Mouse (Mus musculus) lung, postnatal 0 days (tissue): ENCODE results near the gene Sbno1.

Experiments used
- CTCF ChIP-seq: IDR thresholded peaks from 2 replicates; pipeline ENCODE4 v1.5.1; 2016; ENCODE audit warnings: antibody characterized with exemption, mild to moderate bottlenecking
- EP300 ChIP-seq: IDR thresholded peaks from 2 replicates; pipeline ENCODE4 v1.6.1; 2016; ENCODE audit warnings: antibody characterized with exemption, mild to moderate bottlenecking, control low read depth

DNA sequence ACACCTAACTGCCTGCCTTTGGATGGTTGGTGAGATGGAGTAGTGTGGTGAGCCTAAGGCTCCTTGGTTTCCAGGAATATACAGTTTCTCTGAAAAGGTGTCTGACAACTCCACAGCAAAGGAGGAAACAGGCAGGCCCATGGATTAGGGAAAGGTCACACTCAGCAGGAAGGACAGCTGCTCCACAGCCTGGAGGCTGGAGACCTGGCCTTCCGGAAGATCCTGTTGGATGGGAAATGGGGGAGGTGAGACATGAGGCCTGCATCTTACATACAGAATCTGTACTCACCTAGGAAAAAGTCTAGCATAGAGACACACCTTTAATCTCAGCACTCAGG, 28.2 kb upstream of the Sbno1 start:
- no peak for TF ChIP-seq CTCF
- TF ChIP-seq EP300, result no peak
